Mouse (Mus musculus) heart, embryonic 12.5 days (tissue): ENCODE measurements at regions not wholly inside any gene's neighbourhood (a gene's known extent, or its start where the extent isn't known, plus 50 kb on each side); places are given as distances from the start of the nearest gene placed in this dataset.

Source experiments
- ATAC-seq: fragments of 200-750 bp; cut with Nextera tagmentation; 2 replicates; pipeline ENCODE4 v1.8.0; 2017; ENCODE audit warnings: moderate TSS enrichment, moderate library complexity; ENCODE audit not compliant: insufficient number of reproducible peaks, low FRiP score
- H3K27ac ChIP-seq: fragments of 300-500 bp; sonication (generic); 2 replicates; pipeline ENCODE4 v1.5.1; 2016; ENCODE audit warnings: mild to moderate bottlenecking, moderate library complexity; ENCODE audit not compliant: poor library complexity, severe bottlenecking
- H3K27me3 ChIP-seq: fragments of 300-500 bp; sonication (generic); replicated peaks from 2 replicates; pipeline ENCODE4 v1.6.1; 2016; ENCODE audit warnings: mild to moderate bottlenecking, moderate library complexity
- H3K36me3 ChIP-seq: fragments of 300-500 bp; sonication (generic); 2 replicates; pipeline ENCODE4 v1.6.1; 2016; ENCODE audit warnings: mild to moderate bottlenecking, moderate library complexity
- H3K4me1 ChIP-seq: fragments of 300-500 bp; sonication (generic); replicated peaks from 2 replicates; pipeline ENCODE4 v1.6.1; 2016; ENCODE audit warnings: mild to moderate bottlenecking
- H3K4me2 ChIP-seq: fragments of 300-500 bp; sonication (generic); 2 replicates; pipeline ENCODE4 v1.6.1; 2016; ENCODE audit warnings: mild to moderate bottlenecking, moderate library complexity
- H3K4me3 ChIP-seq: fragments of 300-500 bp; sonication (generic); 2 replicates; pipeline ENCODE4 v1.5.1; 2016; ENCODE audit warnings: mild to moderate bottlenecking
- H3K9ac ChIP-seq: fragments of 300-500 bp; sonication (generic); 2 replicates; pipeline ENCODE4 v1.6.1; 2016; ENCODE audit warnings: mild to moderate bottlenecking, moderate library complexity
- H3K9me3 ChIP-seq: fragments of 300-500 bp; sonication (generic); replicated peaks from 2 replicates; pipeline ENCODE4 v1.6.1; 2016; ENCODE audit warnings: mild to moderate bottlenecking, moderate library complexity
- WGBS: fragments of 180-500 bp; shearing (Covaris S2); methylation state at CpG from one replicate; pipeline ENCODE4 v1.1.7; 2016; 5-methylcytosine and 5-hydroxymethylcytosine counted together

DNA sequence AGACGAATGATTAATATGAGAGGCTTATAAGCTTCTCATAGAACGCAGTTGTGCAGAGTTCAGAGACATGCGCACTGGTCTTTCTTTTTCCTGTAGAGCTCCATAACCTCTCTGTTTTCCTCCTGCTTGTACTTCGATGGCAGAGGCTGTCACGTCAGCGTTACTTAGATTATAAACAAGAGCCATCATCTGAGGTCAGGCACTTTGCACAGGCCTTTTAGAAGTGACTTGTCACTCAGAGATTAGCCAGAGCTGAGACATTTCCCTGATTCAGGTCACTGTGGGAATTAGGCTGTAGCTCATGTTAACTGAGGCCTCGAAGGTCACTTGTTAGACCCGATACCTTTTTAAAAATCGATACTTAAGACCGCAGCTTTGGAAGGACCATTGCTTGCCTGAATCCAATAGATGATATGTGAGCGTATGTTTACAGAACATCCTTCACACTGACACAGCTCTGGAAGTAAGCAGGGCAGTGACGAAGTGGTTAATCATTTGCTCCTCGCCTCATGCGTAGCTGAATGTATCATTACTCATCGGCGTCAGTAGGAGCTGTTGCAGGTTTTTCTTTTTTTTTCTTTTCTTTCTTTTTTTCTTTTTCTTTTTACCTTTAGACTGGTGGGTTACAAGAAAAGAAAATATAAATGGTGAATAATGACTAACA, 193.9 kb upstream of the Cdh6 start:
- Histone ChIP-seq H3K4me3 (no peak overlapping the region), H3K27ac (0 out of 2 replicates have a peak overlapping the region, but pooled peaks have one; percentile 15), H3K9ac (no peak overlapping the region), H3K4me1 (peaks cover 14% of the 10 kb centered on the region), H3K4me2 (no peak overlapping the region), H3K9me3 (no peaks in the 10 kb centered on the region), H3K27me3 (no peaks in the 10 kb centered on the region), H3K36me3 (no peaks in the 10 kb centered on the region)
- WGBS = 50% methylated on average over 16 of the region's 16 CpGs
- ATAC-seq = no peak

DNA sequence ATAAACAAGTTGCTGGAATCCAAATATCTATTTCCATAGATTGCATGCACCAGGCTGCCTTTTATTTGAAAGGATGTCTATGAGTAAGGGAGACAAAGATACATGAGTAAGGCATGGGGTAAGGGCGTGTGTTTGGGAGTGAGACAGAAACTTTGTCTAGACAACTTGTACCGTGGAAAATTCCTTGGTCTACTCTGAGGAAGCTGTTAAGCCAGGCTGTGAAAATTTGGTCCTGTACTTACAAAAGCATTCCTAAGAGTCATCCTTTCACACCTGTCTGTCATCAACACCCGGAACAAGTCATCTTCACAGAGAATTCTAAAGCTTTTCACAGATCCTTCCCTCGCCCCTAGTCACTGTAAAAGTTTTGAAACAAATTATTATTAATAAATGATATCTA, 193.1 kb upstream of the Cdh6 start:
- ATAC-seq = no peak
- H3K9ac ChIP-seq = no peak overlapping the region

DNA sequence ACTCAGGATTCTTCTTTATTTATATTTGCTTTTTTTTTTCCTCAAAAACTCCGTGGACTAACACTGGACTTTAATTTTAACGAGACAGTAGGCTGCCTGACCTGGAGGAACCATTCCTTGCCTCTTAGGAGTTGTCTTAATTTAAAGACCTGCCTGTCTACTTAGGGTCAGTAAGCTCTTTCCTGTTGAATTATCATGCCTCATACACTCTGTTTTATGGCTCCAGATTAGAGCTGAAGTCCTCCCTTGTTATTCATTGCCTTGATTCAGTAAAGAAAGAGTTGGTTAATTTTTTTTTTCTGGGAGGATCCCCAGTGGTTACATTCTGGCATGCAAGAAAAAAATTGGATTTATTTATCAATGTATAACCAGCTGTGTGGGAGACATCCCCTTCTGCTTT, 187.3 kb upstream of the Cdh6 start:
- Histone ChIP-seq H3K36me3 (no peaks in the 10 kb centered on the region), H3K27ac (no peak overlapping the region), H3K27me3 (no peaks in the 10 kb centered on the region), H3K9ac (no peak overlapping the region), H3K9me3 (no peaks in the 10 kb centered on the region), H3K4me2 (no peak overlapping the region), H3K4me1 (no peaks in the 10 kb centered on the region), H3K4me3 (no peak overlapping the region)
- 47% methylated on average over 2 of the region's 2 CpGs for WGBS
- no peak for ATAC-seq

More for the DNA sequence above, 193.1 kb upstream of the Cdh6 start:
- H3K36me3 ChIP-seq = no peaks in the 10 kb centered on the region
- H3K4me3 ChIP-seq = no peak overlapping the region
- H3K4me1 ChIP-seq = peaks cover 14% of the 10 kb centered on the region
- WGBS = 37% methylated on average over 4 of the region's 4 CpGs
- no peaks in the 10 kb centered on the region for H3K27me3 ChIP-seq
- H3K27ac ChIP-seq = no peak overlapping the region
- H3K4me2 ChIP-seq = no peak overlapping the region
- H3K9me3 ChIP-seq = no peaks in the 10 kb centered on the region

DNA sequence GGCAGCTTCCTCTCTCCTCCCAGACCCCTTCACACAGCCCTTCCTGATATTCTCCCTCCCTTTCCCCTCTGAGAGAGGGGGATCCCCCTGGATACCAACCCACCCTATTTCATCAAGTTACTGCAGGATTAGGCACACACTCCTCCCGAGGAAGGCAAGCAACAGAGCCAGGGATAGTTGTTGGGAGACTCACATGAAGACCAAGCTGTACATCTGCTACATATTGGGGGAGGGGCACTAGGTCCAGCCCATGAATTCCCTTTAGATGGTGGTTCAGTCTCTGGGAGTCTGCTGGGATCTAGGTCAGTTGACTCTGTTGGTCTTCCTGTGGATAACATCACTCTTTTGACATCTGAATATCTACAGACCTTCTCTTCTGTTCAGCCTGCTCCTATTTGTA, 185.6 kb upstream of the Cdh6 start:
- no peak overlapping the region for H3K4me2 ChIP-seq
- H3K9ac ChIP-seq = no peak overlapping the region
- no peaks in the 10 kb centered on the region for H3K4me1 ChIP-seq
- H3K36me3 ChIP-seq = no peaks in the 10 kb centered on the region
- H3K9me3 ChIP-seq = no peaks in the 10 kb centered on the region
- ATAC-seq = no peak
- no peaks in the 10 kb centered on the region for H3K27me3 ChIP-seq
- no peak overlapping the region for H3K4me3 ChIP-seq
- no peak overlapping the region for H3K27ac ChIP-seq
- WGBS = 46% methylated on average over 1 of the region's 1 CpGs

DNA sequence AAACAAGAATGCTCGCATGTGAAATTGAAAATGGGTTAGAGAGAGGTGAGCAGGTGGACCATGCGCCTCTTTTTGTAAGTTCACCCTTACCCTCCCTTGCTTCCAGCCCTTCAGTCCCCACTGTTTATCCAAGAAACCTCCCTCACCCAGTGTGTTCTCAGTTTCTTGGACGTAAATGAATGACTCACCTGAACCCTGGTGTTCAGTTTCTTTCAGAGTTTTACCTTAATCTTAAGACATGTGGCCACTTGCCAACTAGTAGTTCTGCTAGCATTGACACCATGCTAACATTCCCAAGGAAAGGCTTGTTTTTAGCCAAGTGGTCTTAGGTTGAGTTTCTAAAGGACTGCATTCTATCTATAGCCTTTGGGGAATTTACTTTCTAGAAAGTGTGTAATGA, 176.8 kb upstream of the Cdh6 start:
- H3K27me3 ChIP-seq = no peaks in the 10 kb centered on the region
- no peak overlapping the region for H3K4me3 ChIP-seq
- no peaks in the 10 kb centered on the region for H3K4me1 ChIP-seq
- H3K9ac ChIP-seq = no peak overlapping the region
- H3K9me3 ChIP-seq = no peaks in the 10 kb centered on the region
- WGBS = 78% methylated on average over 3 of the region's 3 CpGs
- H3K36me3 ChIP-seq = no peaks in the 10 kb centered on the region
- no peak overlapping the region for H3K4me2 ChIP-seq
- no peak for ATAC-seq
- no peak overlapping the region for H3K27ac ChIP-seq

DNA sequence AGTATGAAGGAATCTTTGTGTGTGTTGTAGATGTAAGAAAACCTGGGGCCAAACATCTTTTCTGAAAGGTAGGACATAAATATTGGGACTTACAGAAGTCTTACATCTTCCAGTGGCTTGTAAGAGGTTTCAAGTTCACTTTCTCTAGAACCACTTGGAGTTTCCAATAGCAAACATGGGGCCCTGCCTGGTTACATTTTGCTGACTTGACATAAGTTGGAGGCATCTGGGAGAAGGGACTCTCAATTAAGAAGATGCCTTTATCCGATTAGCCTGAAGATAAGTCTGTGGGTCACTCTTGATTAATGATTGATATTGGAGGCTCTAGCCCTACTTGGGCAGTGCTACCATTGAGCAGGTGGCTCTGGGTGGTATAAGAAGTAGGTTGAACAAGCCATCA, 162.9 kb upstream of the Cdh6 start:
- H3K36me3 ChIP-seq = no peaks in the 10 kb centered on the region
- no peaks in the 10 kb centered on the region for H3K4me1 ChIP-seq
- no peaks in the 10 kb centered on the region for H3K27me3 ChIP-seq
- H3K4me2 ChIP-seq = no peak overlapping the region
- no peak overlapping the region for H3K4me3 ChIP-seq
- ATAC-seq = no peak
- H3K27ac ChIP-seq = no peak overlapping the region
- no peaks in the 10 kb centered on the region for H3K9me3 ChIP-seq
- WGBS = 83% methylated on average over 1 of the region's 1 CpGs
- no peak overlapping the region for H3K9ac ChIP-seq

DNA sequence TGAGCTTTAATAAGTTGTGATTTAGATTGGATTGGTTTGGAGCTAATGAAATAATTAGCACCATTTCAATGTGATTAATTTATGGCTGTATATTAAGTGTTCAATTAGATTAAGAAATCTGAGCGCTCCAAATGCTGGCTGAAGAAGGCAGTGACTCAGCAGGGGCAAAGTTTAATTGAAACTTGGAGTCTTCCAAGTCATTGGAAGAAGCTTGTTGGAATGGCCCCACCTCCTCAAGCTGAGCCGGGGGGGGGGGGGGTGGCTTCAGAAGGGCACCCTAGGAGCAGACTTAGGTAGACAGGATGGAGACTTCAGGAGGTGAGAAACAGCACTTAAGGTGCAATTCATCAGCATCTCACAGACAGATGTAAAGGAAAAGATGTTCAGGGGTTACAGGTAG, 151.0 kb upstream of the Cdh6 start:
- H3K9ac ChIP-seq = no peak overlapping the region
- H3K4me2 ChIP-seq = no peak overlapping the region
- H3K36me3 ChIP-seq = no peaks in the 10 kb centered on the region
- H3K4me3 ChIP-seq = no peak overlapping the region
- H3K9me3 ChIP-seq = no peaks in the 10 kb centered on the region
- no peak for ATAC-seq
- no peaks in the 10 kb centered on the region for H3K4me1 ChIP-seq
- WGBS = 61% methylated on average over 2 of the region's 2 CpGs
- H3K27me3 ChIP-seq = no peaks in the 10 kb centered on the region
- H3K27ac ChIP-seq = no peak overlapping the region

DNA sequence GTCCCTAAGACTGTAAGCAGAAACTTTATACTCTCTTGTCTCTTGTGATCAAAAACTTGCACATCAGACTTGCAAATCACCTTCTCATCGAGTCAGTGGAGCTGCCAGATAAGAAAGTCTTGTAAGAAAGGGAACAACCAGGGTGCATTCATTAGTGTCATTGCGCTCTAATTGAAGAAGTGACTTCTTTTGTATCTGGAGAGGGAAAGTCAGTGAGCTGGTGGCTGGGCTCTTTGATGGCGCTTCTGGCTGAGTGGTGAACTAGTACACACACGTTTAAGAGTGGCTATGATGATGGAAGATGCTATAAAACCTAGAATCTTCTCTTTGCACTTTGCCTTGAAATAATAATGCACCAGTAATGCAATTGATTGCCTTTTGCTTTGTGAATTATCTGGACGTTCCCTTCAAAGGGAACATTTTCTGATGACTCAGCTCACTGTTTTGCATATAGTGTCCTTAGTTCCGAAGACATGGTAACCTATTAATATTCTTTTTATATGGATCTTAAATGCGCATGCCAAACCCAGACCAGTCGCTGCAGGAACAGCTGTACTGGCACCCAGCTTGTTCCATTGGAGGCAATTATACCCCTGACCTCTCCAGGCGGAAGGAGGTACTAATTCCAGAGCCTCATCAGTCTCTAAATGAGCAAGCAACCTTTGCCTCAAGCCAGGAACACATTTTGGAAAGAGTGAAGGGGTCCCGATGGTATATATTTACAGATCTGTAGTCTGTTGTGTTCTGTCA, 147.3 kb upstream of the Cdh6 start:
- H3K27ac ChIP-seq = no peak overlapping the region
- no peak for ATAC-seq
- no peaks in the 10 kb centered on the region for H3K4me1 ChIP-seq
- no peaks in the 10 kb centered on the region for H3K27me3 ChIP-seq
- no peaks in the 10 kb centered on the region for H3K9me3 ChIP-seq
- no peak overlapping the region for H3K4me2 ChIP-seq
- no peaks in the 10 kb centered on the region for H3K36me3 ChIP-seq
- WGBS = 67% methylated on average over 10 of the region's 10 CpGs
- no peak overlapping the region for H3K9ac ChIP-seq
- no peak overlapping the region for H3K4me3 ChIP-seq

DNA sequence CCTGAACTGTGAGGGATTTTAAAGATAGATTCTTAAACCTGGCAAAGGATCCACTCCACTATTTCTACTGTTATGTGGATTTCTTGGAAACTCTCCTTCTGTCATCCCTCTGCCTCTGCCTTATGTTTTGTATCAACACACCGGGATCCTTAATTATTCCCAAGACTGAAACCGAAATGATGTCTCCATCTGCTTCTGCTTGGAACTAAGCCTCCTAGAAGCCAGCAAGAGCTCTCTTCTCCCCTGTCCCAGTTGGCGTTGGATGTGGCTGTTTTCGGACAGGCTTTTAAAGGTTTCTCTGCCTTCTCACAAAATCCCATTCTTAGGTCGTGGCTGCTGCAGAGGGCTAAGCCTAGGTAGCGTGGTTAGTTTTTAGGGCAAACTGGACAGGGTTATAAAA, 131.1 kb upstream of the Cdh6 start:
- Histone ChIP-seq H3K4me2 (no peak overlapping the region), H3K27me3 (no peaks in the 10 kb centered on the region), H3K9me3 (no peaks in the 10 kb centered on the region), H3K9ac (no peak overlapping the region), H3K27ac (no peak overlapping the region), H3K36me3 (no peaks in the 10 kb centered on the region), H3K4me1 (no peaks in the 10 kb centered on the region), H3K4me3 (no peak overlapping the region)
- ATAC-seq = no peak
- WGBS = 82% methylated on average over 6 of the region's 6 CpGs

DNA sequence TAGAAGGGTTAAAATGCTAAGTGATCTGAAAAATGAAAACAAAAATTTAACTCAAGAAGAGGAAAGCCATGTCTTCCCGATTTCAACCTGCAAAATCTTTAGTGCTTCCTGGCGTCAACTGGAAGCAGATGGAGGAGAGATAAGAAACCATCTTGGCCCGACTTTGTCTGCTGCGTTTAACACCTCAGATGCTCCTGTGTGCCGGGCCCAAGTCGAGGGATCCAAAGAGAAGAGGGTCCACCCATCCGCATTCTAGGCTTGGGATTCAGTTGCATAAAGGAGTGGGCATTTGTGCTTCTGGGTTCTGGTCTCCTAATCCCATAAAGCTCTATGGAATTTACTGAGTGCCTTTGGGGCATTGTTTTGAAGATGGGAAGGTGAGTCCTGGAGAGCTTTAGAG, 130.0 kb upstream of the Cdh6 start:
- H3K4me3 ChIP-seq = no peak overlapping the region
- H3K4me1 ChIP-seq = no peaks in the 10 kb centered on the region
- no peak overlapping the region for H3K9ac ChIP-seq
- no peak overlapping the region for H3K4me2 ChIP-seq
- ATAC-seq = no peak
- H3K36me3 ChIP-seq = no peaks in the 10 kb centered on the region
- H3K27me3 ChIP-seq = no peaks in the 10 kb centered on the region
- H3K9me3 ChIP-seq = no peaks in the 10 kb centered on the region
- WGBS = 72% methylated on average over 7 of the region's 7 CpGs
- no peak overlapping the region for H3K27ac ChIP-seq

DNA sequence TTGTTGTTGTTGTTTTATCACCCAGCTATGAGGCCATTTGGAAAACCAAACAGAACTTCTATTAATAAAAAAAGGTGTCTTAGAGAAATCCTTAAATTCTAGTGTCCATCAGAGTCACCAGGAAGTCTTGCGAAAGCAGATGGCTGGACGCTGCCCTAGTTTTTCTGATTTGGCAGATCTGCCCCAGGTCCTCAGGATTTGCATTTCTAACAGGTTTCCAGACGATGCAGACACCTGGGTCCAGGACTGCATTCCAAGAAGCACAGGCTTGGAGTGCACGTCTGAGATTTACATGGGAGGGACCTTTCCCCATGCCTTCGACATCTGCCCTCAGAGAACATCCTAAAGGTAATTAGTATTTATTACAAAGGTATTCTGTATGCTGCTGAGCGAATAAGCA, 129.2 kb upstream of the Cdh6 start:
- Histone ChIP-seq H3K27me3 (no peaks in the 10 kb centered on the region), H3K4me2 (no peak overlapping the region), H3K9me3 (no peaks in the 10 kb centered on the region), H3K4me1 (no peaks in the 10 kb centered on the region), H3K27ac (no peak overlapping the region), H3K36me3 (no peaks in the 10 kb centered on the region), H3K4me3 (no peak overlapping the region), H3K9ac (no peak overlapping the region)
- WGBS = 78% methylated on average over 6 of the region's 6 CpGs
- ATAC-seq = no peak

DNA sequence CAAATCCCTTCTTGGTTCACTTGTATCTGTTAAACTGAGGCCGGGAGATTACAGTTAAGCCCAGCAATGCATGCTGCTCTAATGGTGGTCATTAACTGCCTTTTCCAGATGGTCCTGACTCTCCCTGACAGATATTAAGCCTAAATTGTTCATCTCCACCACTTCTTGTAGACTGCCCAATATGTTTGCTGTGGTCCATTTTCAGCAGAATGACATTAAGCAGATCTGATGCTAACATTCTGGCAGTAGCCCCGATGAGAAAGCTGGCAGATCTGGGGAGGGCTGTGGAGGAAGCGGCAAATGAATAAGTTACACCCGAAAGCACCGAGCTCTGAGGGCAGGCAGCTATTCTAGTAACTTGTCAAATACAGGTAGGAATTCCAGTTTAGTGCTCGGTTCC, 123.5 kb upstream of the Cdh6 start:
- H3K9me3 ChIP-seq = no peaks in the 10 kb centered on the region
- ATAC-seq = no peak
- H3K27me3 ChIP-seq = no peaks in the 10 kb centered on the region
- H3K36me3 ChIP-seq = no peaks in the 10 kb centered on the region
- H3K4me3 ChIP-seq = no peak overlapping the region
- 35% methylated on average over 6 of the region's 6 CpGs for WGBS
- H3K27ac ChIP-seq = no peak overlapping the region
- peak overlapping the region; percentile 37 for H3K4me2 ChIP-seq
- H3K9ac ChIP-seq = no peak overlapping the region
- H3K4me1 ChIP-seq = 0 out of 2 replicates have a peak, but pooled peaks cover 3% of the 10 kb centered on the region
